Mouse (Mus musculus) right cerebral cortex, adult 2 months (tissue): ENCODE measurements at regions not wholly inside any gene's neighbourhood (a gene's known extent, or its start where the extent isn't known, plus 50 kb on each side); places are given as distances from the start of the nearest gene placed in this dataset.
"Not testable (repeated sequence)": the region's sequence is repeated elsewhere in the genome, so short reads cannot be mapped to it uniquely, and the experiment has no call there.

Experiments
- DNase-seq, 2 experiments: peaks; one replicate each; pipeline ENCODE4 v3.0.0; 2021 to 2022; ENCODE audit warnings: low spot score in 2 of 2

DNA sequence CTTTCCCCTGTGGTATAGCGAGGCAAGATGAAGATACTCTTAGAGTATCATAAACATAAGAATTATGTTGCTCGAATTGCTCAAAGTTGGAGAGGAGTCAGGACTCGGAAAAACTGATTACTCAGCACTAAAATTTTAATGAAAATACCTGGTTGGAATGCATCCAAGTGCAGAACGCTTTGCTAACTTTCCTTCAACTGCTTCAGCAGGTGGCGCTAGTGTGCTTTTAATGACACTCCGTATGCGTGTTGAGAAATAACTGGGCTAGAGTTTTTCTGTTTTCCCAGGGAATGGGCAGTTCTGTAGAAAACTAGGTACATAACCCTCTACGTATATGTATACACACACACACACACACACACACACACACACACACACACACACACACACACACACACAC lies 221.0 kb downstream of the Grxcr1 start:
- peak; percentile 67 to 80 for DNase-seq

- DNase-seq, result no peak
These were observed 221.8 kb downstream of the Grxcr1 start for GRCm38 (mm10) chr5:68253476-68253875.

- DNase-seq, result no peak
These were observed 222.5 kb downstream of the Grxcr1 start for GRCm38 (mm10) chr5:68254111-68254510.

- DNase-seq, result no peak
These were observed 232.6 kb downstream of the Grxcr1 start for GRCm38 (mm10) chr5:68264206-68264605.

DNA sequence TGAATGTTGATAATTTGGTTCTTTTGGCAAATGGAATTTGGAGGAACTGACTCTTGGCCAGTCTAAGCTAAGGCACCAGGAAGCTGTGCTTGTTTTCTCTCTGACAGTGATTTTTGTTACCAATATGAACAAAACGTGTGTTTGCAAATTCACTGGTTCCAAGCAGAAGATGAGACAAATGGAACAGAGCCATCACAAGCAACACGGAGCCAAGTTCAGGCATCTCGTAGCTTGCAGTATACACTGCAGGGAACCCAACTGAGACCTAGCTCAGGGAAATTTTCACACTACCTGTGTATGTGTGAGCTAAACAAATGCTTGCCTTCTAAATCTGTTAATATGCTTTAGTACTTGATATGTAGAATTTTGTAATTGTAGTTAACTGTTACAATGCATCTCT lies 242.6 kb downstream of the Grxcr1 start:
- DNase-seq, result no peak

DNA sequence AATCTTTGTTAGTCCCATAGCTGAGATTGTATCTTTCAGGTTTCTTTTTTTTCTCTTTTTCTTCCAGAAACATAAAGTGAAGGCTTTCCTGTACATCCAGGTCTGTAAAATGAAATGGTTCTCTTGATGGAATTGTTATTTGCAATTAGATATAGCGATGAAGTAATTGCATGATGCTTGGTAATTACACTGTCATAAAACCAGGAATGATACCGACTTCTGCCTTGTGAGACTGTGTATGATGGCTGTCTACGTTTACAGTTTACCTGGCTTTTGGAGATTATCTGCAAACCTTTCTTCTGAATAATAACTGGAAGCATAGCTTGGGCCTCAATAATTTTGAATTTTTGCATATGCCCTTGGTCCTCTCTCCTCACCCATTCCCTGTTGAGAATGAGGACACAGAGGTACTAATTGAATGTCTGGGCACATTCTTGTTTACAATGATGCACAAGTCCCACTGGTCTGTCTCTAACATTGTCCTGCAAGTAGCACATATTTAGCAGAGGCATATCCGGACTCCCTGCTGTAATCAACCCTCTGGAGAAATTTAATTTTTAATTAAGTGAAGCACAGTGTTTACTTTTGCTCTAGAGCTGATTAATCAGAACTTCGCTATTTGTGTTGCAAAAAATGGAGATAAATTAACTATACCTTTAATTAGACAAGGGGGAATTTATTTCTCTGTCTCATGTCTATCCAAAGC lies 244.1 kb downstream of the Grxcr1 start:
- DNase-seq, result no peak

DNA sequence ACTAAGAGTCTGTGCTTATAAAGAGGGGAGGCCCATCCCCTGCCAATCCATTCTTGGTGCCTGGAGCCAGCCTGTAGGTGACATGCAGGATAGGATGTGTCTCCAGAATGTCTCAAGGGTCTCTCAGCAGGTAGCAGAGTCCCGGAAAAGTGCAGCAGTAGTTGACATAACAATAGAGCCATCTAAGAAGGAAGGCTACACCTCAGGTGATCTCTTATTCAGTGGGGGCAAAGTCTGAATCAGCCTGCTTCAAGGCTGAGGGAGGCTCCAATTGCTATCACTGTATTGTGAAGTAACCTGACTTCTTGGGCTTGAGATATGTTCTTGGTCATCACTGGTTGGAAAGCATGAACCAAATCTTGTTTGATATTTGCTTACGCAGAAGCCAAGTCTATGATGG lies 264.1 kb downstream of the Grxcr1 start:
- not testable (repeated sequence) for DNase-seq

GRCm38 (mm10) chr5:68313187-68313586 lies 281.6 kb downstream of the Grxcr1 start:
- DNase-seq, result no peak

GRCm38 (mm10) chr5:68318979-68319378 lies 287.3 kb downstream of the Grxcr1 start:
- no peak for DNase-seq

GRCm38 (mm10) chr5:68326998-68327593 lies 295.5 kb downstream of the Grxcr1 start:
- no peak for DNase-seq

GRCm38 (mm10) chr5:68329311-68329710 lies 297.7 kb downstream of the Grxcr1 start:
- no peak for DNase-seq

DNA sequence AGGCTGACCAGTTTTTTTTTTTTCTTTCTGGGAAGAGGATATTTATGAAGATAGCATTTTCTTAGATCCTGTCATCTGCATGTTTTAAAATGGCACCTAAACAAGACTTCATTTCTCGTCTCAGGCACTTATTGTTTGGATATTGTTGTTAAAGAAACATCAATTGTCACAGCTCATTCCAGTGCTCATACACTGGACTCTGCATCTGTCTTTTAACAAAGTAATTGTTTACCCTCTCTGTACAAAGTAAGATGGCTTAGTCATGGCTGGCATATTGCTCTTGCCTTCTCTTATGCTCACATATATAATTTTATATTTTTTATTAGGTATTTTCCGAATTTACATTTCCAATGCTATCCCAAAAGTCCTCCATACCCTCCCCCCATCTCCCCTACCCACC lies 298.2 kb downstream of the Grxcr1 start:
- no peak for DNase-seq

GRCm38 (mm10) chr5:68350921-68351320 lies 319.3 kb downstream of the Grxcr1 start:
- no peak for DNase-seq

DNA sequence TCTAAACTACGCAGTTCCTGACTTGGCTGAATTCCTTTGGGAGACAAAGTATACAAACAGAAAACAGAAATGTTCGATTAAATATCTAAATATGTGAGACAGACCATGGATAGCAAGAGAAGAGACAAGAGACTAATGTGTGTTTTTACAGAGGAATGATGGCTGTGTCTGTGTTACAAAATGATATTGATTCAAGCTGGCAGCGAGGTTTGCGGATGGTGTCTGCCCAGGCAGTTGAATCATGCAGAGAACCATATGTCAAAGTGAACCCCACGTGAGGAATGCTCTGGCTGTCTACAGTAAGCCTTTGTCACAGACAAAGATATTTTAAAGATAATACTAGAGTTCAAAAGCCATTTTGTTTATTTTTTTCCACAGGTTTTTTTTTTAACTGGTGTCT lies 320.2 kb downstream of the Grxcr1 start:
- DNase-seq, result peak; percentile 14 to 33

- DNase-seq, result no peak
These were observed 321.6 kb downstream of the Grxcr1 start for GRCm38 (mm10) chr5:68353211-68353610.

- not testable (repeated sequence) for DNase-seq
These were observed 322.2 kb downstream of the Grxcr1 start for GRCm38 (mm10) chr5:68353816-68354215.

DNA sequence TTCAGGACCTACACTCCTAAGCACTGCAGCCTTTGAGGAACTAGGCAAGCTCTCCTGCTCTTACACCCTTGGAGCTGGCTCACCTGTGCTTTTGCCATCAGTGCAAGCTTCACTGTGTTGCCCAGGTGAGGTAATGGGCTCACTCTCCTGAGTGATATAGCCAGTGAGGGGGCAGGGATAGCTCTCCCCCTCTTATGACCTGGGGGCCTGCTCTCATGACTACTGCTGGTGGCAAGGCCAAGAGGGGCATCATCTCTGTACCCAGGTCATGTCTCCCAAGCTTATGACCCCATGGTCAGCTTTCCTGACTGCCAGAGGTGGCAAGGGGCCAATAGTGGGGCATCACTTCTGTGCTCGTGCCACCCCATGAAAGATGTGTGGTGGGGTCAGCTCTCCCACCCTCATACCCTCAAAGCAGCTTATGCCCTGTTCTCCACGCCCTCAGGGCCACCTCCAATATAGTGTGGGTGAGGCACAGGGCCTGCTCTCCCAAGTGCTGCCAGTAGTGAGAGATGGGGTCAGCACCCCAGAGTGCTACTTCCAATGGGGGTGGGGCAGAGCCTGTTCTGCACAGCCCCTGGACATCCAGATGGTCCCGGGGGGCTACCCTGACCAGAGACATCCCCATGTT lies 330.1 kb downstream of the Grxcr1 start:
- no peak for DNase-seq

DNA sequence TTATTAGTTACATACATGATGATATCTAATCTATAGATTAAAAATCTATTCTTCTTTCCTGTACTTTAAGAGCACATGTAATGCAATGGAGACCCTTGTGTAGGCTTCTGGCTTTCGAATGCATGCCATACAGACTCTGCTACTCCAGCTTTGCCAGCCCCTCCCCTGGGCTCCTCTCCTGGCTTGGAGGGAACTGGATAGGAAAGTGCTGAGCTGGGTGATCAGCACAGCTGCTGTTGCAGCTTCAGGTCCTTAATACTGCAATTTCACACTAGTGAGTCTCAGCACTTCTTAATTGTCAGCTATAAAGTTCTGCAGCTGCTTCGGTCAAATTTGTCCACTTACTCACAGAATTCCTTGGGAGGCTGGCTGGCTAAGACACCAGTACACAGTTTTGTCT lies 341.4 kb downstream of the Grxcr1 start:
- peak in 1 of 2 experiments; percentile 1 for DNase-seq
